Mouse (Mus musculus) activated CD4-positive, CD25-positive, alpha-beta regulatory T cell (primary cell): ENCODE measurements around the gene Acrv1. TPM values are rescaled to one million over a fixed set of nuclear protein-coding genes. Genes with fewer than 3 reads are reported as not detected.

Experiments
- polyA plus RNA-seq, 2 experiments: library from polyadenylated mRNA; unstranded; fragments of 100-300 nt; shearing (Covaris generic); gene quantifications; one replicate each; pipeline ENCODE4 v1.2.1; 2017

The Acrv1 gene
- polyA plus RNA-seq, result not detected

GRCm38 (mm10) chr9:36692920-36693319 lies at the start of gene Acrv1:
TSS of gene Acrv1 (plus strand) at chr9:36693220.

GRCm38 (mm10) chr9:36643276-36643675 lies 49.7 kb upstream of the Acrv1 start, which contains the start of gene A630095E13Rik:
TSS of gene A630095E13Rik (minus strand) at chr9:36643376.

GRCm38 (mm10) chr9:36727034-36727755 lies 34.2 kb downstream of the Acrv1 start, which contains the start of gene Chek1:
TSS of gene Chek1 (minus strand) at chr9:36727065.

Other genes starting within 250 kb of the Acrv1 start
- gene Gm9513, start 217.6 kb upstream of the Acrv1 start, polyA plus RNA-seq, result not detected
- not detected for gene Gm5615, start 151.3 kb upstream of the Acrv1 start, polyA plus RNA-seq
- gene Gm17689, start 110.6 kb upstream of the Acrv1 start, polyA plus RNA-seq, result not detected
- gene A630095E13Rik, start 49.8 kb upstream of the Acrv1 start, polyA plus RNA-seq, result not detected
- gene Chek1, start 33.8 kb downstream of the Acrv1 start, polyA plus RNA-seq, result 1 to 10 TPM; 6.1 to 7.4 TPM
- gene Stt3a, start 74.5 kb downstream of the Acrv1 start, polyA plus RNA-seq, result 100 to 1,000 TPM; 210 to 212 TPM
- 10 to 100 TPM; 62.3 to 68.5 TPM for gene Ei24, start 104.2 kb downstream of the Acrv1 start, polyA plus RNA-seq
- under 1 TPM in 1 of 2 experiments, not detected in 1; 0.60 TPM for gene Fez1, start 128.6 kb downstream of the Acrv1 start, polyA plus RNA-seq